Mouse (Mus musculus): ENCODE data around the gene 1600002K03Rik.

DNA sequence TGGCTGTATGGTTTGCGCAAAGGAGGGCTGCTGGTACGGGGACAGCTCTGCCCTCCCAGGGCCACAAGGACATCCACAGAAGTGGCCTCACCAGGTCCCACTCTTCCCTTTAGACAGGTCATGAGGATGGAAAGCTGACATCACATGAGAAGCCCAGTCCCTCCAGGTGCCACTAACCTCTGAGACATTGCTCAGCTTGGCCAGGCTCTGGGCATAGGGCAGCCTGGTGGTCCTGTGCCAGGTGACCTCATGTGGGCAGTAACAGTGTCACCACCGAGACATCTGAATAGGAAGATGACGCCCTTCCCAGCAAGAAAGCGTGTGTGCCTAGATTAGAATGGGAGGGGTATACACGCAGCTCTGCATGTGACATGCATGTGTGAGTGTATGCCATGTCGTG lies 9.8 kb downstream of the 1600002K03Rik start:
- TF ChIP-seq POLR2A (IDR thresholded peaks at IDR 0.05; ENCODE audit: low read depth, low read length) = no peak
- TF ChIP-seq CTCF (IDR thresholded peaks at IDR 0.05; ENCODE audit: borderline replicate concordance, insufficient read depth, low read length) = no peak

All from embryonic fibroblast, embryonic 13.5 days (primary cell).